Mouse (Mus musculus) gastrocnemius, postnatal 36 days (tissue): ENCODE measurements around the gene Snx32. TPM values are rescaled to one million over a fixed set of nuclear protein-coding genes. Genes with fewer than 3 reads are reported as not detected.
"Not testable (repeated sequence)": the region's sequence is repeated elsewhere in the genome, so short reads cannot be mapped to it uniquely, and the experiment has no call there.

Experiments used
- DNase-seq, 2 experiments: peaks; one replicate each; pipeline ENCODE4 v3.0.0; 2022
- intact Hi-C: fragments of 180-260 bp; cut with DNase I; formaldehyde crosslinking; loops from one replicate; pipeline ENCODE4 v1.15.1; 2025
- total RNA-seq, 2 experiments: library from RNA; stranded (reverse); gene quantifications; 2 replicates each; pipeline ENCODE4 v1.2.3; 2021

Snx32 gene
- total RNA-seq, 2 experiments from 2014 or later, result 5.2 to 7.8 TPM

- intact Hi-C loops, result no loop called here
- DNase-seq, result no peak
These were observed 2.6 kb upstream of the Snx32 start for GRCm38 (mm10) chr19:5513005-5513349.

- intact Hi-C loops, result no loop called here
- DNase-seq, result no peak
These were observed 2.0 kb upstream of the Snx32 start for GRCm38 (mm10) chr19:5512091-5513004.

- intact Hi-C loops, result no loop called here
- no peak for DNase-seq
These were observed 815 bp upstream of the Snx32 start for GRCm38 (mm10) chr19:5511074-5511632.

GRCm38 (mm10) chr19:5503687-5504086 is 6.7 kb downstream of the Snx32 start, which contains the start of gene 1700020D05Rik:
Gene 1700020D05Rik, minus strand, starts transcription at chr19:5503787.
- intact Hi-C loops, result no loop called here
- DNase-seq, result no peak

GRCm38 (mm10) chr19:5500330-5500875 is 9.9 kb downstream of the Snx32 start:
- intact Hi-C loops, result no loop called here
- DNase-seq, result no peak

- no peak for DNase-seq
- intact Hi-C loops, result no loop called here
These were observed 14.3 kb downstream of the Snx32 start for GRCm38 (mm10) chr19:5496052-5496370.

- intact Hi-C loops, result no loop called here
These were observed 14.8 kb downstream of the Snx32 start for GRCm38 (mm10) chr19:5495353-5496051.

GRCm38 (mm10) chr19:5494314-5494713 is 16.0 kb downstream of the Snx32 start:
- intact Hi-C loops, result no loop called here
- no peak for DNase-seq

More at GRCm38 (mm10) chr19:5495353-5496051, 14.8 kb downstream of the Snx32 start:
- no peak for DNase-seq

- not testable (repeated sequence) for DNase-seq
These were observed 17.0 kb downstream of the Snx32 start for GRCm38 (mm10) chr19:5493301-5493721.

GRCm38 (mm10) chr19:5492641-5493040 is 17.7 kb downstream of the Snx32 start:
- intact Hi-C loops, result no loop called here
- no peak for DNase-seq

More at GRCm38 (mm10) chr19:5493301-5493721, 17.0 kb downstream of the Snx32 start:
- intact Hi-C loops, result not testable (repeated sequence)

- intact Hi-C loops, result no loop called here
- peak; percentile 76 to 87 for DNase-seq
These were observed 19.2 kb downstream of the Snx32 start for GRCm38 (mm10) chr19:5490898-5491708.

GRCm38 (mm10) chr19:5490313-5490897 is 19.9 kb downstream of the Snx32 start, which contains the start of gene Cfl1:
Gene Cfl1, plus strand, starts transcription at chr19:5490455.
- peak; percentile 89 to 91 for DNase-seq
- intact Hi-C loops, result no loop called here

- intact Hi-C loops, result loop anchor here (5.0 kb wide), 1 partner anchor 57 kb away; no protein-coding TSS in a partner anchor
- DNase-seq, result not testable (repeated sequence)
These were observed 20.6 kb downstream of the Snx32 start for GRCm38 (mm10) chr19:5489721-5490120.

- intact Hi-C loops, result loop anchor here (5.0 kb wide), 1 partner anchor 57 kb away; no protein-coding TSS in a partner anchor
- peak; percentile 94 to 98 for DNase-seq
These were observed 21.3 kb downstream of the Snx32 start for GRCm38 (mm10) chr19:5488878-5489571.

- peak; percentile 96 for DNase-seq
- intact Hi-C loops, result loop anchor here (5.0 kb wide), 1 partner anchor 56 kb away; no protein-coding TSS in a partner anchor
These were observed 22.4 kb downstream of the Snx32 start, which contains the start of gene Mus81 for GRCm38 (mm10) chr19:5487768-5488550. Gene Mus81, minus strand, starts transcription at chr19:5488402.

- no peak for DNase-seq
- intact Hi-C loops, result loop anchor here (5.0 kb wide), 1 partner anchor 54 kb away; no protein-coding TSS in a partner anchor
These were observed 23.6 kb downstream of the Snx32 start for GRCm38 (mm10) chr19:5486771-5487170.

- DNase-seq, result peak in 1 of 2 experiments; percentile 5
- intact Hi-C loops, result loop anchor here (5.0 kb wide), 1 partner anchor 54 kb away; no protein-coding TSS in a partner anchor
These were observed 24.1 kb downstream of the Snx32 start for GRCm38 (mm10) chr19:5486286-5486685.

GRCm38 (mm10) chr19:5485821-5486220 is 24.5 kb downstream of the Snx32 start:
- DNase-seq, result peak in 1 of 2 experiments; percentile 2
- intact Hi-C loops, result loop anchor here (5.0 kb wide), 1 partner anchor 54 kb away; no protein-coding TSS in a partner anchor
